Mouse (Mus musculus) MEL (cell line): ENCODE data around the gene Olfr1367. TPM values are rescaled to one million over a fixed set of nuclear protein-coding genes. Genes with fewer than 3 reads are reported as not detected.

ENCODE experiments used
- DNase-seq: peaks from one replicate; pipeline ENCODE4 v3.0.0; 2011; ENCODE audit warnings: low read depth, low spot score
- H3K27ac ChIP-seq: 2 replicates; pipeline ENCODE4 v1.5.1; 2012; ENCODE audit warnings: low read depth, mild to moderate bottlenecking, control low read depth, low read length, moderate library complexity; ENCODE audit not compliant: control insufficient read depth
- H3K27me3 ChIP-seq, 2 experiments: fragments of 150-350 bp in 1 of 2; sonication (generic) in 1 of 2; 2 replicates each; pipeline ENCODE4 v1.6.1; 2012; ENCODE audit warnings: low read length in 2 of 2, mild to moderate bottlenecking in 2 of 2, improper control_type of control experiment in 1 of 2, moderate library complexity in 1 of 2; ENCODE audit not compliant: insufficient read depth in 2 of 2, control insufficient read depth in 1 of 2
- H3K36me3 ChIP-seq, 2 experiments: 2 replicates each; pipeline ENCODE4 v1.6.1; 2012 to 2014; ENCODE audit warnings: low read length in 2 of 2, improper control_type of control experiment in 1 of 2, inconsistent platforms in 1 of 2, mild to moderate bottlenecking in 1 of 2; ENCODE audit not compliant: insufficient read depth in 2 of 2, control insufficient read depth in 1 of 2
- H3K4me1 ChIP-seq, 2 experiments: fragments of 150-350 bp in 1 of 2; sonication (generic) in 1 of 2; 2 replicates each; pipeline ENCODE4 v1.6.1; 2012; ENCODE audit warnings: low read length in 2 of 2, improper control_type of control experiment in 1 of 2, mild to moderate bottlenecking in 1 of 2; ENCODE audit not compliant: insufficient read depth in 2 of 2, control insufficient read depth in 1 of 2
- H3K4me3 ChIP-seq, 2 experiments: fragments of 150-350 bp in 1 of 2; sonication (generic) in 1 of 2; 2 replicates each; pipeline ENCODE4 v1.5.1; 2012; ENCODE audit warnings: low read depth in 2 of 2, low read length in 2 of 2, mild to moderate bottlenecking in 2 of 2, moderate library complexity in 2 of 2, control low read depth in 1 of 2, improper control_type of control experiment in 1 of 2; ENCODE audit not compliant: control insufficient read depth in 1 of 2, insufficient read depth in 1 of 2
- H3K79me2 ChIP-seq: 2 replicates; pipeline ENCODE4 v1.6.1; 2012; ENCODE audit warnings: mild to moderate bottlenecking, low read length, moderate library complexity; ENCODE audit not compliant: control insufficient read depth, poor library complexity, insufficient read depth
- H3K9ac ChIP-seq: 2 replicates; pipeline ENCODE4 v1.6.1; 2012; ENCODE audit warnings: low read depth, mild to moderate bottlenecking, control low read depth, low read length, moderate library complexity; ENCODE audit not compliant: control insufficient read depth, poor library complexity, severe bottlenecking
- H3K9me3 ChIP-seq: fragments of 150-350 bp; sonication (generic); replicated peaks from 2 replicates; pipeline ENCODE4 v1.6.1; 2012; ENCODE audit warnings: mild to moderate bottlenecking, low read length, improper control_type of control experiment, moderate library complexity; ENCODE audit not compliant: insufficient read depth
- CHD1 ChIP-seq: IDR thresholded peaks from 2 replicates; pipeline ENCODE4 v1.6.1; 2012; ENCODE audit warnings: low read depth, mild to moderate bottlenecking, inconsistent platforms, low read length, improper control_type of control experiment
- E2F4 ChIP-seq: IDR thresholded peaks from 2 replicates; pipeline ENCODE4 v1.6.1; 2011; ENCODE audit warnings: low read depth, low read length, improper control_type of control experiment, borderline replicate concordance
- ELF1 ChIP-seq: IDR thresholded peaks from 2 replicates; pipeline ENCODE4 v1.6.1; 2014; ENCODE audit warnings: low read depth, mild to moderate bottlenecking, inconsistent platforms, low read length, improper control_type of control experiment, moderate library complexity
- EP300 ChIP-seq, 2 experiments: IDR thresholded peaks; 2 replicates each; pipeline ENCODE4 v1.6.1; 2011; ENCODE audit warnings: improper control_type of control experiment in 2 of 2, low read length in 2 of 2, low read depth in 1 of 2, mild to moderate bottlenecking in 1 of 2
- ETS1 ChIP-seq: IDR thresholded peaks from 2 replicates; pipeline ENCODE4 v1.6.1; 2012; ENCODE audit warnings: low read depth, mild to moderate bottlenecking, inconsistent platforms, low read length, improper control_type of control experiment, moderate library complexity
- GABPA ChIP-seq: IDR thresholded peaks from 2 replicates; pipeline ENCODE4 v1.6.1; 2012; ENCODE audit warnings: low read depth, mild to moderate bottlenecking, inconsistent platforms, low read length, improper control_type of control experiment, moderate library complexity
- GATA1 ChIP-seq: IDR thresholded peaks from 2 replicates; pipeline ENCODE4 v1.6.1; 2011; ENCODE audit warnings: low read depth, low read length, improper control_type of control experiment
- HCFC1 ChIP-seq: IDR thresholded peaks from 2 replicates; pipeline ENCODE4 v1.6.1; 2012; ENCODE audit warnings: low read depth, mild to moderate bottlenecking, inconsistent platforms, low read length, improper control_type of control experiment, moderate library complexity
- JUND ChIP-seq: IDR thresholded peaks from 2 replicates; pipeline ENCODE4 v1.6.1; 2011; ENCODE audit warnings: low read depth, mild to moderate bottlenecking, improper control_type of control experiment, low read length
- KAT2A ChIP-seq: conservative IDR thresholded peaks from 2 replicates; pipeline ENCODE4 v1.6.1; 2012; ENCODE audit warnings: low read depth, low read length, improper control_type of control experiment, inconsistent platforms
- MAFK ChIP-seq: IDR thresholded peaks from 2 replicates; pipeline ENCODE4 v1.6.1; 2011; ENCODE audit warnings: low read depth, mild to moderate bottlenecking, low read length, improper control_type of control experiment, borderline replicate concordance
- MAZ ChIP-seq: IDR thresholded peaks from 2 replicates; pipeline ENCODE4 v1.6.1; 2012; ENCODE audit warnings: low read depth, mild to moderate bottlenecking, inconsistent platforms, low read length, improper control_type of control experiment
- MXI1 ChIP-seq: IDR thresholded peaks from 2 replicates; pipeline ENCODE4 v1.6.1; 2011; ENCODE audit warnings: mild to moderate bottlenecking, low read depth, low read length, improper control_type of control experiment
- MYC ChIP-seq: IDR thresholded peaks from 2 replicates; pipeline ENCODE4 v1.6.1; 2011; ENCODE audit warnings: low read depth, mild to moderate bottlenecking, low read length, improper control_type of control experiment, moderate library complexity
- POLR2A ChIP-seq, 2 experiments: IDR thresholded peaks; 2 replicates each; pipeline ENCODE4 v1.6.1; 2011 to 2012; ENCODE audit warnings: low read length in 2 of 2, mild to moderate bottlenecking in 2 of 2, control low read depth in 1 of 2, improper control_type of control experiment in 1 of 2, low read depth in 1 of 2, moderate library complexity in 1 of 2; ENCODE audit not compliant: control insufficient read depth in 1 of 2, insufficient read depth in 1 of 2, poor library complexity in 1 of 2
- POLR2AphosphoS2 ChIP-seq: IDR thresholded peaks from 2 replicates; pipeline ENCODE4 v1.6.1; 2011; ENCODE audit warnings: low read length, improper control_type of control experiment
- POLR2AphosphoS5 ChIP-seq: IDR thresholded peaks from 2 replicates; pipeline ENCODE4 v1.6.1; 2012; ENCODE audit warnings: low read depth, borderline replicate concordance, mild to moderate bottlenecking, inconsistent platforms, low read length, moderate library complexity, mixed read lengths
- RAD21 ChIP-seq: IDR thresholded peaks from 2 replicates; pipeline ENCODE4 v1.6.1; 2011; ENCODE audit warnings: mild to moderate bottlenecking, low read depth, low read length, improper control_type of control experiment
- TAL1 ChIP-seq: IDR thresholded peaks from 2 replicates; pipeline ENCODE4 v1.6.1; 2012; ENCODE audit warnings: mild to moderate bottlenecking, inconsistent platforms, low read length, moderate library complexity, mixed read lengths
- TBP ChIP-seq: IDR thresholded peaks from 2 replicates; pipeline ENCODE4 v1.8.0; 2011; ENCODE audit warnings: low read depth, low read length, improper control_type of control experiment
- UBTF ChIP-seq: IDR thresholded peaks from 2 replicates; pipeline ENCODE4 v1.6.1; 2012; ENCODE audit warnings: low read depth, mild to moderate bottlenecking, inconsistent platforms, low read length, improper control_type of control experiment, moderate library complexity, borderline replicate concordance; ENCODE audit not compliant: insufficient read depth
- USF1 ChIP-seq: IDR thresholded peaks from 2 replicates; pipeline ENCODE4 v1.6.1; 2014; ENCODE audit warnings: low read depth, mild to moderate bottlenecking, inconsistent platforms, low read length, improper control_type of control experiment, moderate library complexity
- USF2 ChIP-seq, 2 experiments: IDR thresholded peaks; 2 replicates each; pipeline ENCODE4 v1.6.1; 2011 to 2012; ENCODE audit warnings: improper control_type of control experiment in 2 of 2, low read length in 2 of 2, borderline replicate concordance in 1 of 2, inconsistent platforms in 1 of 2, low read depth in 1 of 2, mild to moderate bottlenecking in 1 of 2; ENCODE audit not compliant: insufficient read depth in 1 of 2
- ZKSCAN1 ChIP-seq: IDR thresholded peaks from 2 replicates; pipeline ENCODE4 v1.6.1; 2012; ENCODE audit warnings: low read depth, mild to moderate bottlenecking, inconsistent platforms, low read length, improper control_type of control experiment, moderate library complexity
- polyA plus RNA-seq, 2 experiments: library from polyadenylated mRNA; stranded (reverse) in 1 of 2; unstranded in 1 of 2; fragments of >175 nt in 1 of 2; fragments of >200 nt in 1 of 2; gene quantifications; 2 replicates each; pipeline versions ENCODE4 v1.2.1 to v1.2.4; 2012; ENCODE audit warnings: low replicate concordance in 2 of 2, low read depth in 1 of 2; ENCODE audit not compliant: insufficient read length in 2 of 2, insufficient read depth in 1 of 2, missing spikeins in 1 of 2
- total RNA-seq: library from RNA; depleted of rRNA; stranded (reverse); fragments of 300-350 nt; gene quantifications from 2 replicates; pipeline ENCODE4 v1.2.3, GENCODE M21; 2012

The Olfr1367 gene
- total and polyA plus RNA-seq, 3 experiments, result not detected

- no peak for DNase-seq
- Histone ChIP-seq H3K27me3 (no peaks in the 10 kb centered on the region; a peak in 1 of 4 replicates), H3K4me1 (no peaks in the 10 kb centered on the region), H3K36me3 (peaks cover 0 to 2% of the 10 kb centered on the region in 2 experiments; a peak in 1 of 4 replicates), H3K9ac (no peak overlapping the region), H3K79me2 (no peaks in the 10 kb centered on the region), H3K4me3 (no peak overlapping the region), H3K27ac (no peak overlapping the region), H3K9me3 (no peaks in the 10 kb centered on the region)
- TF ChIP-seq CHD1 (no peak), USF1 (no peak), GABPA (no peak), ELF1 (no peak), E2F4 (no peak), TAL1 (no peak)
Observed at GRCm38 (mm10) chr13:21312854-21313253, 33.9 kb upstream of the Olfr1367 start.

- H3K36me3 ChIP-seq, result peaks cover 0 to 2% of the 10 kb centered on the region in 2 experiments; a peak in 1 of 4 replicates
- no peaks in the 10 kb centered on the region for H3K9me3 ChIP-seq
- H3K4me3 ChIP-seq, result no peak overlapping the region
- H3K27me3 ChIP-seq, result no peaks in the 10 kb centered on the region; a peak in 1 of 4 replicates
- TF ChIP-seq GATA1 (no peak), HCFC1 (no peak), ZKSCAN1 (no peak), USF2 (IDR thresholded peaks at IDR 0.05; ENCODE audit: borderline replicate concordance in 1 of 2, insufficient read depth in 1 of 2, low read depth in 1 of 2, low read length in 2 of 2) (no peak), TBP (no peak), RAD21 (no peak), ETS1 (no peak), USF1 (no peak)
- no peaks in the 10 kb centered on the region for H3K79me2 ChIP-seq
- H3K4me1 ChIP-seq, result no peaks in the 10 kb centered on the region
- no peak overlapping the region for H3K9ac ChIP-seq
- no peak for DNase-seq
- no peak overlapping the region for H3K27ac ChIP-seq
Observed at GRCm38 (mm10) chr13:21313903-21314302, 32.8 kb upstream of the Olfr1367 start.

GRCm38 (mm10) chr13:21320262-21320661, 26.4 kb upstream of the Olfr1367 start:
- H3K9ac ChIP-seq, result no peak overlapping the region
- no peak overlapping the region for H3K27ac ChIP-seq
- peaks cover 0 to 6% of the 10 kb centered on the region in 2 experiments; a peak in 1 of 4 replicates for H3K36me3 ChIP-seq
- no peak for DNase-seq
- H3K9me3 ChIP-seq, result no peaks in the 10 kb centered on the region
- TF ChIP-seq USF2 (IDR thresholded peaks at IDR 0.05; ENCODE audit: borderline replicate concordance in 1 of 2, insufficient read depth in 1 of 2, low read depth in 1 of 2, low read length in 2 of 2), result no peak
- TF ChIP-seq POLR2AphosphoS5, result no peak
- no peak for TF ChIP-seq UBTF
- no peak for TF ChIP-seq MYC
- no peak for TF ChIP-seq ZKSCAN1
- TF ChIP-seq KAT2A, result no peak
- TF ChIP-seq ETS1, result no peak
- no peak for TF ChIP-seq USF1
- no peak for TF ChIP-seq HCFC1
- no peak for TF ChIP-seq EP300 (IDR thresholded peaks at IDR 0.05; ENCODE audit: low read depth in 1 of 2, low read length in 2 of 2)
- no peak for TF ChIP-seq TAL1
- no peak for TF ChIP-seq TBP
- TF ChIP-seq MAZ, result no peak
- TF ChIP-seq GATA1, result no peak
- TF ChIP-seq CHD1, result no peak
- TF ChIP-seq JUND, result no peak
- TF ChIP-seq MXI1, result no peak
- TF ChIP-seq POLR2AphosphoS2, result no peak
- TF ChIP-seq POLR2A (IDR thresholded peaks at IDR 0.05; ENCODE audit: control insufficient read depth in 1 of 2, insufficient read depth in 1 of 2, low read depth in 1 of 2, low read length in 2 of 2, poor library complexity in 1 of 2), result no peak
- no peak for TF ChIP-seq MAFK
- TF ChIP-seq, all 39 proteins: peak for 0
- H3K4me1 ChIP-seq, result peaks cover 0 to 4% of the 10 kb centered on the region in 2 experiments; a peak in 2 of 4 replicates
- H3K79me2 ChIP-seq, result no peaks in the 10 kb centered on the region
- H3K4me3 ChIP-seq, result no peak overlapping the region
- H3K27me3 ChIP-seq, result no peaks in the 10 kb centered on the region
